Mouse (Mus musculus) Patski (cell line): ENCODE measurements around the gene Kifc3. TPM values are rescaled to one million over a fixed set of nuclear protein-coding genes. Genes with fewer than 3 reads are reported as not detected.
A peak's percentile ranks its signal among the peaks of the same experiment; 100 is the strongest.

Source experiments
- ATAC-seq: fragments of 100-300 bp; one replicate; pipeline ENCODE4 v1.8.0; 2021
- CTCF ChIA-PET: fragments of 350-600 bp; sonication (Branson Sonifier 250); formaldehyde crosslinking; loops from one replicate; lab custom pipeline; 2022; ENCODE audit warnings: inconsistent platforms; lab: Charles Lee
- POLR2A ChIA-PET: fragments of 350-600 bp; sonication (Branson Sonifier 250); formaldehyde crosslinking; loops from one replicate; lab custom pipeline; 2022; ENCODE audit warnings: antibody characterized with exemption, inconsistent platforms; lab: Charles Lee
- DNase-seq: peaks from one replicate; pipeline ENCODE4 v3.0.0-alpha.2; 2011; ENCODE audit warnings: low read depth, low spot score
- H3K27me3 ChIP-seq: fragments of 371-371 bp; one replicate; pipeline ENCODE4 v1.5.1; 2021
- CTCF ChIP-seq: fragments of 100-300 bp; IDR thresholded peaks from one replicate; pipeline ENCODE4 v1.5.1; 2021
- in situ Hi-C: fragments of 300-500 bp; cut with MboI; formaldehyde crosslinking; loops from 3 replicates; pipeline ENCODE4 v1.11.1; 2018; ENCODE audit warnings: low pct_unique_long_range_greater_than_20kb, mixed read lengths
- polyA plus RNA-seq: library from polyadenylated mRNA; unstranded; gene quantifications from one replicate; pipeline ENCODE4 v1.2.3, GENCODE M21; 2021

Gene Kifc3
- polyA plus RNA-seq, 1 experiment from 2014 or later = 158 TPM

DNA sequence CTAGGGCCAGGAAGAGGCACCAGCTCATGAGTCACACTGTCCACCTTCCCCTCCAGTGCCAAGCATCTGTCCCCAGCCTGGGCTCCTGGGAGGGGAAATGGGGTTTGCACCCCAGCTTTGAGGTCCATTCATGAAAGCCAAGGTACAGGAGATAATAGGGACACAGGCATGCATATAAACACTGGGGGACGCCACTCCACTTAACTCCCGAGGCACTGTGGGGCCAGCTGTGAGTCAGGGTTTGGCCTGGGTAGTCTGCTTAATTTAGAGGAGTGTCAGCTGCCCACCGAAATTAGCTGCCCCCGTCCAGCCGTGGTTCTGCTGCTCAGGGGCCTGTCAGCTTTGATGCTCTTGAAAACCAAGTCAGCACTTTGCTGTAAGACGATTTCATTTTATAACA is 39.8 kb downstream of the Kifc3 start:
- no peak for TF ChIP-seq CTCF
- no peaks in the 10 kb centered on the region for H3K27me3 ChIP-seq
- DNase-seq (no peak), ATAC-seq (no peak)
- in situ Hi-C loops = no loop called here
- POLR2A ChIA-PET = interaction anchor here (1.4 kb wide), 1 partner anchor 24 kb away, joined by 3 read pairs; no protein-coding TSS in a partner anchor
- CTCF ChIA-PET = interaction anchor here (1.8 kb wide), 1 partner anchor 49 kb away, joined by 4 read pairs; no protein-coding TSS in a partner anchor

DNA sequence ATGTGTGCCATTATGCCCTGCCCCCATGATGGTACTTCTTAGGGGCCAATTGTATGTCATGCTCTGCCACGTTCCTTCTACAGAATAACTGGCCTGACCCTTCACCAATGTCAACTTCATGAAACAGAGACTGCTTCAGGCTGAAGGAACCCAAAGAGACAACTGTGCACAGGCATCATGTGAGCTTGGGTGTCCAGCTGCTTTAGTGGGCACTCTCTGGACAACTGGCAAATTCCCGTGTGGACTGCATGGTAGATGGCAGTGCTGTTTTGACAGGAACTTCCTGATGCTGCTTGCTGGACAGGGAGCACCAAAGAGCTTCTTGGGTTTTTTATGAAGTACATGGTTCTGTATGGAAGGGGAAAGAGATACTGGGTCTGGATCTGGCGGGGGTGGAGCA is 43.3 kb downstream of the Kifc3 start:
- no peak for TF ChIP-seq CTCF
- in situ Hi-C loops = no loop called here
- no peaks in the 10 kb centered on the region for H3K27me3 ChIP-seq
- no peak for ATAC-seq
- ChIA-PET CTCF (interaction anchor here (1.6 kb wide), 1 partner anchor 13 kb away, joined by 3 read pairs; no protein-coding TSS in a partner anchor), POLR2A (no interaction called here)
- no peak for DNase-seq

DNA sequence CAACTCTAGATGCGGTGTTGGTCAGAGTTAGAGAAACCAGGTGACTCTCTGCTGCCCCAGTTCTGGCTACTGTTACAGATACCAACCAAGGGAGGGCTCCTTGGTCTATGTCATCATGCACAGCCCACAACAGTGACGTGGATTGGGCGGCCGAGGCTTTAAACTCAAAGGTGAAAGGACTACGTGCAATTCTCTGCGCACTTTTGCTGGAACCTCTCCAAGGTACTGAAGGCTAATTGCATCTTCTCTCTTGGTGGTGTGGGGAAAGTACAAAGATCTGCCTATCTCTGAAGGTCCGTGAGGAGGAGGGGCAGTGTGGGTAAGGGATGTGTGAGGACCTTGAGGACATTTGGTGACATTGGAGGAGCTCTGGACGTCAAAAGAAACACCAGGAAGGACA is 44.0 kb downstream of the Kifc3 start:
- POLR2A ChIA-PET = no interaction called here
- in situ Hi-C loops = no loop called here
- DNase-seq (no peak), ATAC-seq (no peak)
- no peak for TF ChIP-seq CTCF
- H3K27me3 ChIP-seq = no peaks in the 10 kb centered on the region
- CTCF ChIA-PET = interaction anchor here (1.6 kb wide), 1 partner anchor 13 kb away, joined by 3 read pairs; no protein-coding TSS in a partner anchor

DNA sequence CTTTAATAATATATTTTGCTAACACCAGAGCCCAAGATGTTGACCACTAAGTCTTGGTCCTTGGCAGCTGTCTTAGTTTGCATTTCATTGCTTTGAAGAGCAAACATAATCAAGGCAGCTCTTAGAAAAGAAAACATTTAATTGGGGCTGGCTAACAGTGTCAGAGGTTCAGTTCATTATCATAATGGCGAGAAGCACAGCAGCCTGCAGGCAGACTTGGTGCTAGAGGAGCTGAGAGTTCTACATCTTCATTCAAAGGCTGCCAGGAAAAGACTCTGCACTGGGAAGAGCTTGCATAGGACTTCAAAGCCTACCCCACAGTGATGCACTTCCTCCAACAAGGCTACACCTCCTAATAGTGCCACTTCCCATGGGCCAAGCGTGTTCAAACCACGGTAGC is 45.5 kb downstream of the Kifc3 start:
- in situ Hi-C loops = no loop called here
- H3K27me3 ChIP-seq = no peaks in the 10 kb centered on the region
- TF ChIP-seq CTCF = no peak
- CTCF ChIA-PET = interaction anchor here (0.6 to 1.2 kb wide), 2 partner anchors 9 to 10 kb away, joined by 3 to 6 read pairs; no protein-coding TSS in a partner anchor
- POLR2A ChIA-PET = no interaction called here
- ATAC-seq = no peak
- DNase-seq = no peak

GRCm38 (mm10) chr8:95156108-95156507 is 46.5 kb downstream of the Kifc3 start:
- CTCF ChIA-PET = interaction anchor here (0.7 to 2.1 kb wide), 2 partner anchors 15 to 49 kb away, joined by 3 to 5 read pairs; no protein-coding TSS in a partner anchor
- H3K27me3 ChIP-seq = no peaks in the 10 kb centered on the region
- ATAC-seq (no peak), DNase-seq (no peak)
- POLR2A ChIA-PET = interaction anchor here (2.0 kb wide), 1 partner anchor 13 kb away, joined by 6 read pairs; no protein-coding TSS in a partner anchor
- in situ Hi-C loops = no loop called here
- no peak for TF ChIP-seq CTCF

DNA sequence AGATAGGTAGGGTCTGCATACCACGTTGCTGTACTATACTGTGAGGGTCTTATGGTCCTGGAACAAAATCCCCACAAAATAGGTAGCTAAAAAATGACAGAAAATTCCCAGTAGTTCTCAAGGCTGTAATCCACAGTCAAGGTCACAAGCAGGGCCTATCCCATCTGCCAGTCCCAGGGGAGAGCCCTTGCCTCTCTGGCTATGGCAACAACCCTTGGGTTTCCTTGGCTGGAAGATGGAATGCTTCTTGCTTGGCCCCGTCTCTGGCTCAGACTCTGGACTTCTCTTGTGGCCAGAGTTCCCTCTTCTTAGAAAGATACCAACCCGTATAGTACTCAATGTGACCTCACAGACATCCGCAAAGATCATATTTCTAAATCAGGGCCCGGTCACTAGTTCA is 47.3 kb downstream of the Kifc3 start:
- in situ Hi-C loops = no loop called here
- no peak for TF ChIP-seq CTCF
- ATAC-seq (no peak), DNase-seq (no peak)
- H3K27me3 ChIP-seq = no peaks in the 10 kb centered on the region
- CTCF ChIA-PET = interaction anchor here (1.1 to 2.1 kb wide), 2 partner anchors 11 to 14 kb away, joined by 4 to 5 read pairs; no protein-coding TSS in a partner anchor
- POLR2A ChIA-PET = interaction anchor here (2.0 kb wide), 1 partner anchor 13 kb away, joined by 6 read pairs; no protein-coding TSS in a partner anchor

- in situ Hi-C loops = no loop called here
- ATAC-seq (peak; percentile 65), DNase-seq (no peak)
- POLR2A ChIA-PET = interaction anchor here (2.0 kb wide), 1 partner anchor 12 kb away, joined by 6 read pairs; no protein-coding TSS in a partner anchor
- TF ChIP-seq CTCF = no peak
- CTCF ChIA-PET = interaction anchor here (1.0 to 2.1 kb wide), 3 partner anchors 10 to 14 kb away, joined by 3 to 5 read pairs (median 4); no protein-coding TSS in a partner anchor
- no peaks in the 10 kb centered on the region for H3K27me3 ChIP-seq
Measured at GRCm38 (mm10) chr8:95154654-95155053, 48.0 kb downstream of the Kifc3 start.

- POLR2A ChIA-PET = interaction anchor here (2.0 kb wide), 1 partner anchor 11 kb away, joined by 6 read pairs; no protein-coding TSS in a partner anchor
- DNase-seq (no peak), ATAC-seq (no peak)
- in situ Hi-C loops = no loop called here
- CTCF ChIA-PET = interaction anchor here (1.0 to 2.1 kb wide), 3 partner anchors 9 to 13 kb away, joined by 3 to 5 read pairs (median 4); no protein-coding TSS in a partner anchor
- no peaks in the 10 kb centered on the region for H3K27me3 ChIP-seq
- no peak for TF ChIP-seq CTCF
Measured at GRCm38 (mm10) chr8:95154056-95154455, 48.6 kb downstream of the Kifc3 start.

DNA sequence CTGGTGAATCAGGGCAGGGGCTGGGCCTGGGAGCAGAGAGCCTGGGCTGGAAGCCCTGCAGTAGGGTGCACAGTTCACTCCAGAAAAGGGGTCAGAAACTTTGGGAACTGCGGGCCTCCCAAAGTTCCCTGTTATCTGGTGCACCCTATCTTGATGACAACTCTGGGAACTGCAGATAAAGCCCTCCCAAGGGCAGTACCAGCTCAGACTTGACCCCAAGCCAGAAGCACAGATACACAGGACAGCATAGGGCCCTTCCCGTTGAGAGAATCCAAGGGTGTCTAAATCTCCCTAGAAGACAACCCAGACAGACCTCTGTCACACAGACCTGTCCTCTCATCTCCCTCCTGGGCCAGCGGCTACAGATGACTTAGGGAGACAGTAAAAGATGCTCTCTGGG is 52.0 kb downstream of the Kifc3 start:
- in situ Hi-C loops = no loop called here
- ChIA-PET CTCF (interaction anchor here (0.7 kb wide), 1 partner anchor 17 kb away, joined by 3 read pairs; no protein-coding TSS in a partner anchor), POLR2A (interaction anchor here (1.2 kb wide), 1 partner anchor 9 kb away, joined by 3 read pairs; no protein-coding TSS in a partner anchor)
- no peak for ATAC-seq
- H3K27me3 ChIP-seq = no peaks in the 10 kb centered on the region
- no peak for TF ChIP-seq CTCF
- no peak for DNase-seq

DNA sequence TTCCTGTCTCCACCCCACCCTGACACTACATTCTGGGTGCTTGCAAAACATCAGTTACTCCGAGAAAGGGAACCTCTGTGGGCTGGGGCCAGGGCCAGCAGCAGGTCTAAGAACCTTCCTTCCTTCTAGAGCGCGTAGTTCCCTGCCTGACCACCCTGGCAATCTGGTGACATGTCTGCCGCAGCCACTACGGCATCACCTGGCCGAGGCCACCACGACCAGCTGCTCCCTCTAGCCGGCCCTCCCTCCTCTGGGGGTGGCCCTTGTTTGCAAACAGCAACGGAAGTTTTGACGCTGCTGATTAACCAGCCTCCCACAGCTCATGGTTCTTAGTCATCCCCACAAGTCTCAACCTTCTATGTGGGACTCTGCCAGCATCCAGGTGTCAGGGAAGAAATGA is 53.2 kb downstream of the Kifc3 start:
- ATAC-seq (peak; percentile 44), DNase-seq (no peak)
- no peaks in the 10 kb centered on the region for H3K27me3 ChIP-seq
- in situ Hi-C loops = no loop called here
- CTCF ChIA-PET = interaction anchor here (0.8 kb wide), 1 partner anchor 16 kb away, joined by 3 read pairs; no protein-coding TSS in a partner anchor
- POLR2A ChIA-PET = no interaction called here
- TF ChIP-seq CTCF = no peak

- POLR2A ChIA-PET = no interaction called here
- no peak for DNase-seq
- no peak for ATAC-seq
- in situ Hi-C loops = no loop called here
- TF ChIP-seq CTCF = no peak
- CTCF ChIA-PET = interaction anchor here (0.7 kb wide), 1 partner anchor 10 kb away, joined by 3 read pairs; no protein-coding TSS in a partner anchor
- no peaks in the 10 kb centered on the region for H3K27me3 ChIP-seq
Measured at GRCm38 (mm10) chr8:95146846-95147245, 55.8 kb downstream of the Kifc3 start.
